Mouse (Mus musculus): ENCODE results near the gene Klc1.

GRCm38 (mm10) chr12:111732921-111733320 is 25.7 kb upstream of the Klc1 start:
- TF ChIP-seq CTCF (IDR thresholded peaks at IDR 0.05; ENCODE audit: control insufficient read depth, insufficient read depth, low read length): no peak
- no peak for TF ChIP-seq POLR2A (IDR thresholded peaks at IDR 0.05; ENCODE audit: borderline replicate concordance, control insufficient read depth, low read depth, low read length)
